8 mouse cellular contexts compared by ENCODE assay signal in genomic region chr1:180483399-180484291, GRCm38 (mm10). TPM values are rescaled to one million over a fixed set of nuclear protein-coding genes. Genes with fewer than 3 reads are reported as not detected.
DNase-seq lines count a peak whose midpoint lies in the region; ATAC-seq and TF ChIP-seq lines count a peak whose summit lies in the region.

Gene Stum (minus strand): TSS chr1:180483504.

- H3K9me3 ChIP-seq in hindbrain, postnatal 0 days (ENCODE audit: low read length) = no peaks in the 10 kb centered on the region

- H3K4me2 ChIP-seq in hindbrain, postnatal 0 days (ENCODE audit: low read depth, low read length) = peak within 1 kb of the TSS; percentile 74

- ATAC-seq in hindbrain, postnatal 0 days = peak; percentile 76
- ATAC-seq in megakaryocyte, adult 5-6 weeks (ENCODE audit: poor library complexity, severe bottlenecking) = peak; percentile 92

- peak; percentile 91 for TF ChIP-seq CTCF in gastrocnemius, adult 2 months (IDR thresholded peaks at IDR 0.05)
- peak; percentile 90 for TF ChIP-seq CTCF in hindbrain, postnatal 0 days (IDR thresholded peaks at IDR 0.05; ENCODE audit: low read depth)

- H3K27me3 ChIP-seq in hindbrain, postnatal 0 days (ENCODE audit: insufficient read depth, low read length) = no peaks in the 10 kb centered on the region; the same call in 1 of the 2 replicates

- intact Hi-C loops in gastrocnemius, adult 2 months (cut with DNase I) = loop anchor here (1.0 to 5.0 kb wide), 2 partner anchors 49 to 216 kb away; no protein-coding TSS in a partner anchor

- H3K9ac ChIP-seq in hindbrain, postnatal 0 days (replicated peaks; ENCODE audit: low read length) = peak within 1 kb of the TSS; percentile 58

- H3K4me1 ChIP-seq in hindbrain, postnatal 0 days (ENCODE audit: insufficient read depth, low read length) = 0 out of 2 replicates have a peak, but pooled peaks cover 2% of the 10 kb centered on the region

- H3K36me3 ChIP-seq in hindbrain, postnatal 0 days (ENCODE audit: insufficient read depth, low read length) = no peaks in the 10 kb centered on the region

- 2% methylated on average over 33 of the region's 40 CpGs for WGBS in hindbrain, postnatal 0 days

- H3K4me3 ChIP-seq in gastrocnemius, adult 2 months = peak within 1 kb of the TSS; percentile 67
- H3K4me3 ChIP-seq in hindbrain, postnatal 0 days (ENCODE audit: low read length) = peak within 1 kb of the TSS; percentile 54

- DNase-seq in WW6 (ENCODE audit: low read depth, low spot score) = peak; percentile 58
- DNase-seq in cerebellum, postnatal 25 days = peak; percentile 79 to 88
- DNase-seq in gastrocnemius, adult 2 months = peak; percentile 88
- peak; percentile 88 for DNase-seq in hindbrain, postnatal 0 days (ENCODE audit: low spot score)
- DNase-seq in left cerebral cortex, adult 18-20 months (ENCODE audit: low spot score in 2 of 2) = peak in 1 of 2 experiments; percentile 72
- DNase-seq in right cerebral cortex, postnatal 14 days = peak; percentile 76
- peak; percentile 54 to 80 for DNase-seq in urinary bladder, postnatal 4 days (ENCODE audit: low spot score in 2 of 2)

- H3K27ac ChIP-seq in gastrocnemius, adult 2 months = peak within 1 kb of the TSS; percentile 31
- H3K27ac ChIP-seq in hindbrain, postnatal 0 days = peak within 1 kb of the TSS; percentile 66

RNA-seq across cellular contexts. Expression of gene Stum, which starts in this region (rescaled TPM):
- total RNA-seq in gastrocnemius, adult 2 months (2021) = under 1 TPM; 0.41 to 0.86 TPM
- total RNA-seq in hindbrain, postnatal 0 days (2014; rRNA removed) = 105 and 114 TPM in 2 replicates
- polyA plus RNA-seq in hindbrain, postnatal 0 days (2015; fragmentation: Nextera tagmentation; extraction: Ambion mirVana) = 19.9 and 20.6 TPM in 2 replicates
- 100 to 1,000 TPM; 171 to 180 TPM for total RNA-seq in left cerebral cortex, adult 18-20 months (2021)
- not detected in 2 replicates for total RNA-seq in megakaryocyte, adult 5-6 weeks (2015)
- not detected in 2 replicates for total RNA-seq in megakaryocyte, adult 5-6 weeks (2017)

Comparison
In these comparisons a context has a peak if more than half of its experiments do, and no peak if none do; other contexts are left out.
1. RNA of gene Stum (total RNA-seq): 171 to 180 TPM in left cerebral cortex, adult 18-20 months and 105 to 114 TPM in hindbrain, postnatal 0 days; 0.41 to 0.86 TPM in gastrocnemius, adult 2 months and not detected in megakaryocyte, adult 5-6 weeks; every median in the first group is over 10 times any median in the second.
2. Peak in DNase-seq, H3K4me3 ChIP-seq and H3K27ac ChIP-seq in gastrocnemius, adult 2 months; RNA of the gene not detected or under 1 TPM.
3. Peak in ATAC-seq in megakaryocyte, adult 5-6 weeks; RNA of the gene not detected or under 1 TPM.